Mouse (Mus musculus): ENCODE results near the gene Pradc1. TPM values are rescaled to one million over a fixed set of nuclear protein-coding genes. Genes with fewer than 3 reads are reported as not detected.

Gene Pradc1
- total and polyA plus RNA-seq, 3 experiments = 14.5 to 31.8 (median 27.5) TPM

GRCm38 (mm10) chr6:85478416-85478815, 26.6 kb upstream of the Pradc1 start:
- Histone ChIP-seq H3K27me3 (ENCODE audit: insufficient read depth, low read length) (peaks cover 40% of the 10 kb centered on the region), H3K36me3 (replicated peaks) (no peaks in the 10 kb centered on the region), H3K4me1 (ENCODE audit: insufficient read depth, low read depth, low read length) (no peaks in the 10 kb centered on the region; the same call in 1 of the 2 replicates), H3K4me3 (ENCODE audit: low read depth, low read length) (no peak overlapping the region), H3K9me3 (replicated peaks) (peaks cover 3% of the 10 kb centered on the region)
- TF ChIP-seq TAL1 (conservative IDR thresholded peaks at IDR 0.05; ENCODE audit: low read depth, low read length) (no peak), POLR2AphosphoS5 (IDR thresholded peaks at IDR 0.05; ENCODE audit: insufficient replicate concordance, low read depth, low read length) (no peak), CTCF (IDR thresholded peaks at IDR 0.05; ENCODE audit: low read depth, low read length) (no peak)
- DNase-seq (ENCODE audit: low spot score) (no peak), ATAC-seq (ENCODE audit: extremely low read depth, insufficient number of reproducible peaks, low FRiP score, poor library complexity, severe bottlenecking) (no peak)

- H3K27me3 ChIP-seq (ENCODE audit: insufficient read depth, low read length) = peaks cover 50% of the 10 kb centered on the region
- H3K36me3 ChIP-seq (replicated peaks) = no peaks in the 10 kb centered on the region
- H3K4me3 ChIP-seq (ENCODE audit: low read depth, low read length) = no peak overlapping the region
- H3K4me1 ChIP-seq (ENCODE audit: insufficient read depth, low read depth, low read length) = no peaks in the 10 kb centered on the region; the same call in 1 of the 2 replicates
- H3K9me3 ChIP-seq (replicated peaks) = peaks cover 3% of the 10 kb centered on the region
- ATAC-seq (ENCODE audit: extremely low read depth, insufficient number of reproducible peaks, low FRiP score, poor library complexity, severe bottlenecking) (no peak), DNase-seq (ENCODE audit: low spot score) (peak; percentile 43)
- peak; percentile 80 for TF ChIP-seq CTCF (IDR thresholded peaks at IDR 0.05; ENCODE audit: low read depth, low read length)
- TF ChIP-seq POLR2AphosphoS5 (IDR thresholded peaks at IDR 0.05; ENCODE audit: insufficient replicate concordance, low read depth, low read length) = no peak
Measured at GRCm38 (mm10) chr6:85477366-85477917, 25.7 kb upstream of the Pradc1 start.

- ATAC-seq (ENCODE audit: extremely low read depth, insufficient number of reproducible peaks, low FRiP score, poor library complexity, severe bottlenecking) (no peak), DNase-seq (ENCODE audit: low spot score) (no peak)
- no peaks in the 10 kb centered on the region; the same call in none of the 2 replicates for H3K4me1 ChIP-seq (ENCODE audit: insufficient read depth, low read depth, low read length)
- no peak overlapping the region for H3K4me3 ChIP-seq (ENCODE audit: low read depth, low read length)
- no peaks in the 10 kb centered on the region for H3K9me3 ChIP-seq (replicated peaks)
- no peak for TF ChIP-seq CTCF (IDR thresholded peaks at IDR 0.05; ENCODE audit: low read depth, low read length)
- no peak for TF ChIP-seq TAL1 (conservative IDR thresholded peaks at IDR 0.05; ENCODE audit: low read depth, low read length)
- no peak for TF ChIP-seq GATA1 (IDR thresholded peaks at IDR 0.05; ENCODE audit: borderline replicate concordance, low read length)
- TF ChIP-seq POLR2AphosphoS5 (IDR thresholded peaks at IDR 0.05; ENCODE audit: insufficient replicate concordance, low read depth, low read length) = no peak
- TF ChIP-seq GATA2 (IDR thresholded peaks at IDR 0.05; ENCODE audit: borderline replicate concordance, low read depth, low read length) = no peak
- peaks cover 50% of the 10 kb centered on the region for H3K27me3 ChIP-seq (ENCODE audit: insufficient read depth, low read length)
- no peaks in the 10 kb centered on the region for H3K36me3 ChIP-seq (replicated peaks)
Measured at GRCm38 (mm10) chr6:85475581-85475980, 23.8 kb upstream of the Pradc1 start.

- Histone ChIP-seq H3K27me3 (ENCODE audit: insufficient read depth, low read length) (peaks cover 35% of the 10 kb centered on the region), H3K9me3 (replicated peaks) (no peaks in the 10 kb centered on the region), H3K4me3 (ENCODE audit: low read depth, low read length) (no peak overlapping the region), H3K4me1 (ENCODE audit: insufficient read depth, low read depth, low read length) (no peaks in the 10 kb centered on the region; the same call in none of the 2 replicates), H3K36me3 (replicated peaks) (peaks cover 27% of the 10 kb centered on the region)
- DNase-seq (ENCODE audit: low spot score) (no peak), ATAC-seq (ENCODE audit: extremely low read depth, insufficient number of reproducible peaks, low FRiP score, poor library complexity, severe bottlenecking) (no peak)
- TF ChIP-seq GATA1 (IDR thresholded peaks at IDR 0.05; ENCODE audit: borderline replicate concordance, low read length) (no peak), CTCF (IDR thresholded peaks at IDR 0.05; ENCODE audit: low read depth, low read length) (no peak), TAL1 (conservative IDR thresholded peaks at IDR 0.05; ENCODE audit: low read depth, low read length) (no peak), GATA2 (IDR thresholded peaks at IDR 0.05; ENCODE audit: borderline replicate concordance, low read depth, low read length) (no peak), POLR2AphosphoS5 (IDR thresholded peaks at IDR 0.05; ENCODE audit: insufficient replicate concordance, low read depth, low read length) (no peak)
Measured at GRCm38 (mm10) chr6:85472542-85472941, 20.8 kb upstream of the Pradc1 start.

GRCm38 (mm10) chr6:85471962-85472361, 20.2 kb upstream of the Pradc1 start:
- no peak for TF ChIP-seq GATA2 (IDR thresholded peaks at IDR 0.05; ENCODE audit: borderline replicate concordance, low read depth, low read length)
- no peak for TF ChIP-seq TAL1 (conservative IDR thresholded peaks at IDR 0.05; ENCODE audit: low read depth, low read length)
- no peak for TF ChIP-seq GATA1 (IDR thresholded peaks at IDR 0.05; ENCODE audit: borderline replicate concordance, low read length)
- TF ChIP-seq CTCF (IDR thresholded peaks at IDR 0.05; ENCODE audit: low read depth, low read length) = no peak
- no peak for TF ChIP-seq POLR2AphosphoS5 (IDR thresholded peaks at IDR 0.05; ENCODE audit: insufficient replicate concordance, low read depth, low read length)
- H3K9me3 ChIP-seq (replicated peaks) = no peaks in the 10 kb centered on the region
- peaks cover 34% of the 10 kb centered on the region for H3K27me3 ChIP-seq (ENCODE audit: insufficient read depth, low read length)
- H3K4me3 ChIP-seq (ENCODE audit: low read depth, low read length) = no peak overlapping the region
- DNase-seq (ENCODE audit: low spot score) (no peak), ATAC-seq (ENCODE audit: extremely low read depth, insufficient number of reproducible peaks, low FRiP score, poor library complexity, severe bottlenecking) (no peak)
- H3K4me1 ChIP-seq (ENCODE audit: insufficient read depth, low read depth, low read length) = no peaks in the 10 kb centered on the region; the same call in 1 of the 2 replicates
- peaks cover 33% of the 10 kb centered on the region for H3K36me3 ChIP-seq (replicated peaks)

GRCm38 (mm10) chr6:85469660-85470430, 18.1 kb upstream of the Pradc1 start:
- no peak overlapping the region for H3K4me3 ChIP-seq (ENCODE audit: low read depth, low read length)
- DNase-seq (ENCODE audit: low spot score) (no peak), ATAC-seq (ENCODE audit: extremely low read depth, insufficient number of reproducible peaks, low FRiP score, poor library complexity, severe bottlenecking) (no peak)
- no peak for TF ChIP-seq GATA1 (IDR thresholded peaks at IDR 0.05; ENCODE audit: borderline replicate concordance, low read length)
- TF ChIP-seq POLR2AphosphoS5 (IDR thresholded peaks at IDR 0.05; ENCODE audit: insufficient replicate concordance, low read depth, low read length) = 0 out of 2 replicates have a peak, but pooled peaks have one; percentile 74
- no peak for TF ChIP-seq GATA2 (IDR thresholded peaks at IDR 0.05; ENCODE audit: borderline replicate concordance, low read depth, low read length)
- H3K4me1 ChIP-seq (ENCODE audit: insufficient read depth, low read depth, low read length) = peaks cover 3% of the 10 kb centered on the region; the same call in 1 of the 2 replicates
- no peaks in the 10 kb centered on the region for H3K9me3 ChIP-seq (replicated peaks)
- peaks cover 23% of the 10 kb centered on the region; the same call in 1 of the 2 replicates for H3K27me3 ChIP-seq (ENCODE audit: insufficient read depth, low read length)
- peaks cover 54% of the 10 kb centered on the region for H3K36me3 ChIP-seq (replicated peaks)

Measured in G1E (cell line).